Mouse (Mus musculus): ENCODE results near the gene Trim5. TPM values are rescaled to one million over a fixed set of nuclear protein-coding genes. Genes with fewer than 3 reads are reported as not detected.
"Not testable (repeated sequence)": the region's sequence is repeated elsewhere in the genome, so short reads cannot be mapped to it uniquely, and the experiment has no call there.

The Trim5 gene
- 0.10 and 0.46 TPM in 2 replicates for total RNA-seq (2014; rRNA removed)
- polyA plus RNA-seq (2015; fragmentation: Nextera tagmentation; extraction: Ambion mirVana): 0.06 and 0.16 TPM in 2 replicates

GRCm38 (mm10) chr7:104287576-104288443 is at the start of gene Trim5:
Trim5 (minus strand) TSS chr7:104288094.
- H3K9me3 ChIP-seq (ENCODE audit: low read length); H3K9ac ChIP-seq; H3K27me3 ChIP-seq (ENCODE audit: insufficient read depth, low read length); H3K4me2 ChIP-seq (ENCODE audit: low read depth); H3K4me1 ChIP-seq (ENCODE audit: insufficient read depth); H3K27ac ChIP-seq (ENCODE audit: low read depth, low read length); H3K4me3 ChIP-seq (ENCODE audit: low read depth, low read length); H3K36me3 ChIP-seq (ENCODE audit: insufficient read depth); DNase-seq: not testable (repeated sequence)
- ATAC-seq: peak; percentile 43
- WGBS: 42% methylated on average over 14 of the region's 14 CpGs

- not testable (repeated sequence) for H3K4me1 ChIP-seq (ENCODE audit: insufficient read depth); H3K4me3 ChIP-seq (ENCODE audit: low read depth, low read length); H3K9ac ChIP-seq; H3K27ac ChIP-seq (ENCODE audit: low read depth, low read length); H3K36me3 ChIP-seq (ENCODE audit: insufficient read depth); ATAC-seq; H3K27me3 ChIP-seq (ENCODE audit: insufficient read depth, low read length); DNase-seq; H3K4me2 ChIP-seq (ENCODE audit: low read depth); H3K9me3 ChIP-seq (ENCODE audit: low read length)
- WGBS: 90% methylated on average over 3 of the region's 3 CpGs
These were observed 47.7 kb upstream of the Trim5 start for GRCm38 (mm10) chr7:104335547-104335946.

- not testable (repeated sequence) for DNase-seq; H3K4me1 ChIP-seq (ENCODE audit: insufficient read depth); H3K27ac ChIP-seq (ENCODE audit: low read depth, low read length); H3K9ac ChIP-seq; H3K4me2 ChIP-seq (ENCODE audit: low read depth); H3K36me3 ChIP-seq (ENCODE audit: insufficient read depth); H3K4me3 ChIP-seq (ENCODE audit: low read depth, low read length); ATAC-seq; H3K9me3 ChIP-seq (ENCODE audit: low read length); H3K27me3 ChIP-seq (ENCODE audit: insufficient read depth, low read length)
- WGBS: 97% methylated on average over 2 of the region's 2 CpGs
These were observed 41.3 kb upstream of the Trim5 start, which contains the start of gene Trim34b for GRCm38 (mm10) chr7:104329171-104329570. Trim34b (plus strand) TSS chr7:104329471.

- Histone ChIP-seq H3K27ac (ENCODE audit: low read depth, low read length) (no peak overlapping the region), H3K9ac (no peak overlapping the region), H3K4me1 (ENCODE audit: insufficient read depth) (no peaks in the 10 kb centered on the region), H3K4me2 (ENCODE audit: low read depth) (no peak overlapping the region), H3K36me3 (ENCODE audit: insufficient read depth) (no peaks in the 10 kb centered on the region), H3K9me3 (ENCODE audit: low read length) (no peaks in the 10 kb centered on the region), H3K27me3 (ENCODE audit: insufficient read depth, low read length) (no peaks in the 10 kb centered on the region), H3K4me3 (ENCODE audit: low read depth, low read length) (no peak overlapping the region)
- DNase-seq (no peak), ATAC-seq (no peak)
- WGBS: 75% methylated on average over 9 of the region's 9 CpGs
- no peak for TF ChIP-seq CTCF (IDR thresholded peaks at IDR 0.05; ENCODE audit: low read depth)
These were observed 34.1 kb upstream of the Trim5 start for GRCm38 (mm10) chr7:104322028-104322427.

GRCm38 (mm10) chr7:104315369-104316080 is 27.6 kb upstream of the Trim5 start, which contains the start of gene Trim12a:
Trim12a (minus strand) TSS chr7:104315466.
- Histone ChIP-seq H3K4me2 (ENCODE audit: low read depth) (peak within 1 kb of the TSS; percentile 18; the same call in 1 of the 2 replicates), H3K4me3 (ENCODE audit: low read depth, low read length) (peak within 1 kb of the TSS; percentile 8; the same call in 1 of the 2 replicates)
- 31% methylated on average over 4 of the region's 4 CpGs for WGBS
- H3K9me3 ChIP-seq (ENCODE audit: low read length); H3K36me3 ChIP-seq (ENCODE audit: insufficient read depth); H3K27me3 ChIP-seq (ENCODE audit: insufficient read depth, low read length); H3K27ac ChIP-seq (ENCODE audit: low read depth, low read length); H3K4me1 ChIP-seq (ENCODE audit: insufficient read depth); H3K9ac ChIP-seq; DNase-seq: not testable (repeated sequence)
- peak; percentile 67 for ATAC-seq

GRCm38 (mm10) chr7:104314796-104315353 is 27.0 kb upstream of the Trim5 start:
- Histone ChIP-seq H3K27me3 (ENCODE audit: insufficient read depth, low read length) (no peaks in the 10 kb centered on the region), H3K9me3 (ENCODE audit: low read length) (no peaks in the 10 kb centered on the region), H3K36me3 (ENCODE audit: insufficient read depth) (no peaks in the 10 kb centered on the region), H3K4me1 (ENCODE audit: insufficient read depth) (no peaks in the 10 kb centered on the region), H3K27ac (ENCODE audit: low read depth, low read length) (no peak overlapping the region), H3K9ac (no peak overlapping the region), H3K4me2 (ENCODE audit: low read depth) (peak overlapping the region; percentile 18; the same call in 1 of the 2 replicates), H3K4me3 (ENCODE audit: low read depth, low read length) (peak overlapping the region; percentile 8; the same call in 1 of the 2 replicates)
- WGBS: 14% methylated on average over 15 of the region's 15 CpGs
- no peak for DNase-seq
- TF ChIP-seq CTCF (IDR thresholded peaks at IDR 0.05; ENCODE audit: low read depth): no peak
- peak; percentile 34; the same call in 1 of the 2 replicates for ATAC-seq
